Mouse (Mus musculus) G1E (cell line): ENCODE results near the gene Nfe2l1.

Experiments used
- CTCF ChIP-seq: IDR thresholded peaks from 2 replicates; pipeline ENCODE4 v1.5.1; 2012; ENCODE audit warnings: low read depth, low read length, inconsistent platforms, mixed read lengths
- GATA1 ChIP-seq: IDR thresholded peaks from 2 replicates; pipeline ENCODE4 v1.6.1; 2012; ENCODE audit warnings: borderline replicate concordance, low read length, inconsistent platforms, mixed read lengths
- GATA2 ChIP-seq: IDR thresholded peaks from 2 replicates; pipeline ENCODE4 v1.6.1; 2012; ENCODE audit warnings: low read depth, low read length, inconsistent platforms, borderline replicate concordance
- POLR2AphosphoS5 ChIP-seq: IDR thresholded peaks from 2 replicates; pipeline ENCODE4 v1.6.1; 2012; ENCODE audit warnings: low read depth, low read length, inconsistent platforms; ENCODE audit not compliant: insufficient replicate concordance
- TAL1 ChIP-seq: conservative IDR thresholded peaks from 2 replicates; pipeline ENCODE4 v1.6.1; 2012; ENCODE audit warnings: low read depth, low read length, inconsistent platforms, mixed read lengths

GRCm38 (mm10) chr11:96849681-96850467 is 20.1 kb upstream of the Nfe2l1 start, which contains the start of gene Copz2:
- no peak for TF ChIP-seq GATA2
- TF ChIP-seq CTCF, result no peak
- no peak for TF ChIP-seq POLR2AphosphoS5
- TF ChIP-seq GATA1, result no peak
- TF ChIP-seq TAL1, result no peak
